13 mouse cellular contexts compared by ENCODE assay signal in the genomic region with DNA sequence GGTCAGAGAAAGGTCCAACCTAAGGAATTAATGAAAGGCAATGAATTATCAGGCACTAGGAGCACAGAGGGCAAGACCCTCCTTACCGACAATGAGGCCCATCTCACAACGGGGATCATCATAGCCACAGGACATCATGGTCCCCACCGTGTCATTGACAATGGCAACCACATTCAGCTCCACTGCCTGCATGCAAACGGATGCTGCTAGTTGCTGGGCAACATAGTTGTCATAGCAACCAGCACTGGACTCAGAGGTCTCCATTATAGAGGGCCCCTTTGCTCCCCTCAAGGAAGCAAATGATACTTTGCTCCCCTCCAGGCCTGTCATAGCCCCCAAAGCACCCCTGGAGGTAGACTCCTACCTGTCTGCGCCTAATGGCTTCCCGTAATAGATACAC. TPM values are rescaled to one million over a fixed set of nuclear protein-coding genes. Genes with fewer than 3 reads are reported as not detected.
A peak's percentile ranks its signal among the peaks of the same experiment; 100 is the strongest.
DNase-seq lines count a peak whose midpoint lies in the region; ATAC-seq lines count a peak whose summit lies in the region.
"Had no signal": no experiment of that assay in that cellular context is flagged by ENCODE, and none has a peak within 500 bp of the region (broad histone marks: within the 10 kb centered on the region; RNA-seq: fewer than 3 reads in every experiment).

No protein-coding gene starts in this region.

- DNase-seq in right cerebral cortex, postnatal 10 days (ENCODE audit: low spot score in 2 of 2): peak; percentile 62 to 73
- DNase-seq in right cerebral cortex, postnatal 36 days (ENCODE audit: low spot score in 2 of 2): no peak
- peak; percentile 98 for DNase-seq in midbrain, embryonic 11.5 days (ENCODE audit: low spot score, missing footprints)
- DNase-seq in adrenal gland, adult 2 months: no peak
- DNase-seq in urinary bladder, postnatal 4 days (ENCODE audit: low spot score in 2 of 2): no peak
- DNase-seq in lung, adult 18-20 months: no peak
- no peak for DNase-seq in liver, embryonic 11.5 days (ENCODE audit: low spot score)
- DNase-seq: heart, adult 11 months; kidney, adult 11 months had no signal

- no peaks in the 10 kb centered on the region for H3K27me3 ChIP-seq in forebrain, embryonic 16.5 days (replicated peaks; ENCODE audit: control insufficient read depth, insufficient read depth, low read length)
- peaks cover 10% of the 10 kb centered on the region; the same call in 1 of the 2 replicates for H3K27me3 ChIP-seq in midbrain, embryonic 11.5 days (ENCODE audit: control insufficient read depth, insufficient read depth, low read length)
- no peaks in the 10 kb centered on the region; the same call in 1 of the 2 replicates for H3K27me3 ChIP-seq in liver, embryonic 11.5 days (replicated peaks; ENCODE audit: control insufficient read depth, insufficient read depth, low read length)
- H3K27me3 ChIP-seq: liver, embryonic 15.5 days had no signal

- no peaks in the 10 kb centered on the region for H3K9me3 ChIP-seq in forebrain, embryonic 16.5 days (ENCODE audit: control insufficient read depth, low read length)
- H3K9me3 ChIP-seq in midbrain, embryonic 11.5 days (ENCODE audit: control insufficient read depth, low read length): no peaks in the 10 kb centered on the region
- H3K9me3 ChIP-seq in liver, embryonic 11.5 days (ENCODE audit: control insufficient read depth, low read length): no peaks in the 10 kb centered on the region
- H3K9me3 ChIP-seq: liver, embryonic 15.5 days had no signal

- no peak overlapping the region for H3K9ac ChIP-seq in forebrain, embryonic 16.5 days (replicated peaks; ENCODE audit: low read depth, low read length)
- no peak overlapping the region for H3K9ac ChIP-seq in midbrain, embryonic 11.5 days (ENCODE audit: low read length)
- H3K9ac ChIP-seq in liver, embryonic 11.5 days (ENCODE audit: low read depth, low read length): no peak overlapping the region
- H3K9ac ChIP-seq: liver, embryonic 15.5 days had no signal

- no peak overlapping the region for H3K4me2 ChIP-seq in forebrain, embryonic 16.5 days (ENCODE audit: low read length)
- H3K4me2 ChIP-seq in midbrain, embryonic 11.5 days: peak overlapping the region; percentile 2; the same call in 1 of the 2 replicates
- H3K4me2 ChIP-seq in liver, embryonic 11.5 days: no peak overlapping the region
- H3K4me2 ChIP-seq: liver, embryonic 15.5 days had no signal

- no peak overlapping the region for H3K4me3 ChIP-seq in forebrain, embryonic 16.5 days (replicated peaks; ENCODE audit: low read length)
- no peak overlapping the region for H3K4me3 ChIP-seq in midbrain, embryonic 11.5 days (ENCODE audit: low read depth, low read length)
- H3K4me3 ChIP-seq in liver, embryonic 11.5 days (ENCODE audit: low read depth, low read length): no peak overlapping the region
- H3K4me3 ChIP-seq: liver, embryonic 15.5 days had no signal

- WGBS in forebrain, embryonic 16.5 days: 34% methylated on average over 6 of the region's 6 CpGs
- 29% methylated on average over 6 of the region's 6 CpGs for WGBS in midbrain, embryonic 11.5 days
- WGBS in liver, embryonic 11.5 days: 77% methylated on average over 6 of the region's 6 CpGs

- no peaks in the 10 kb centered on the region for H3K36me3 ChIP-seq in forebrain, embryonic 16.5 days (ENCODE audit: control insufficient read depth, insufficient read depth)
- no peaks in the 10 kb centered on the region for H3K36me3 ChIP-seq in midbrain, embryonic 11.5 days (ENCODE audit: control insufficient read depth, insufficient read depth, low read length)
- H3K36me3 ChIP-seq in liver, embryonic 11.5 days (ENCODE audit: control insufficient read depth, insufficient read depth, low read length): no peaks in the 10 kb centered on the region
- H3K36me3 ChIP-seq: liver, embryonic 15.5 days had no signal

- peak; percentile 54; the same call in 1 of the 2 replicates for ATAC-seq in forebrain, embryonic 16.5 days
- ATAC-seq in midbrain, embryonic 11.5 days (ENCODE audit: low FRiP score): peak; percentile 86
- no peak for ATAC-seq in liver, embryonic 11.5 days (replicated peaks; ENCODE audit: low FRiP score)

- H3K27ac ChIP-seq in forebrain, embryonic 16.5 days (ENCODE audit: low read length): no peak overlapping the region
- H3K27ac ChIP-seq in midbrain, embryonic 11.5 days (ENCODE audit: low read depth, low read length): no peak overlapping the region
- H3K27ac ChIP-seq in liver, embryonic 11.5 days (ENCODE audit: low read depth, low read length): no peak overlapping the region
- H3K27ac ChIP-seq: liver, embryonic 15.5 days had no signal

- peaks cover 10% of the 10 kb centered on the region; the same call in 1 of the 2 replicates for H3K4me1 ChIP-seq in forebrain, embryonic 16.5 days (replicated peaks; ENCODE audit: control insufficient read depth, insufficient read depth, low read length)
- peaks cover 34% of the 10 kb centered on the region for H3K4me1 ChIP-seq in midbrain, embryonic 11.5 days (ENCODE audit: control insufficient read depth, insufficient read depth, low read length)
- H3K4me1 ChIP-seq in liver, embryonic 11.5 days (replicated peaks; ENCODE audit: control insufficient read depth, insufficient read depth, low read length): no peaks in the 10 kb centered on the region
- H3K4me1 ChIP-seq: liver, embryonic 15.5 days had no signal

RNA-seq across cellular contexts. Expression of gene Hk3, which starts 12.6 kb away (rescaled TPM):
- 0.82 and 0.83 TPM in 2 replicates for polyA plus RNA-seq in forebrain, embryonic 16.5 days (2015; fragmentation: Nextera tagmentation; extraction: Ambion mirVana)
- polyA plus RNA-seq in midbrain, embryonic 11.5 days (2014; fragmentation: Nextera tagmentation; extraction: Ambion mirVana): 0.94 and 0.95 TPM in 2 replicates
- total RNA-seq in adrenal gland, adult 2 months (2021): 1 to 10 TPM; 1.2 to 2.5 TPM
- 1.7 and 1.9 TPM in 2 replicates for polyA plus RNA-seq in adrenal gland, adult 2 months (2012; rRNA removed)
- polyA plus RNA-seq in liver, embryonic 11.5 days (2014; fragmentation: Nextera tagmentation; extraction: Ambion mirVana): 3.3 and 4.2 TPM in 2 replicates
- total RNA-seq: MEL had no signal
- polyA plus RNA-seq: C2C12 had no signal

RNA-seq across cellular contexts. Expression of gene Unc5a, which starts 59.4 kb away (rescaled TPM):
- 16.4 and 18.5 TPM in 2 replicates for polyA plus RNA-seq in forebrain, embryonic 16.5 days (2015; fragmentation: Nextera tagmentation; extraction: Ambion mirVana)
- polyA plus RNA-seq in midbrain, embryonic 11.5 days (2014; fragmentation: Nextera tagmentation; extraction: Ambion mirVana): 2.2 and 2.9 TPM in 2 replicates
- total RNA-seq in adrenal gland, adult 2 months (2021): 1 to 10 TPM; 7.2 to 9.1 TPM
- polyA plus RNA-seq in adrenal gland, adult 2 months (2012; rRNA removed): 26.5 and 27.9 TPM in 2 replicates
- 1.5 and 1.9 TPM in 2 replicates for polyA plus RNA-seq in liver, embryonic 11.5 days (2014; fragmentation: Nextera tagmentation; extraction: Ambion mirVana)
- total RNA-seq: MEL had no signal

Comparison
In these comparisons a context has a peak if more than half of its experiments do, and no peak if none do; other contexts are left out.
1. DNase-seq: peak in right cerebral cortex, postnatal 10 days (2 of 2) and midbrain, embryonic 11.5 days (single experiment); none in right cerebral cortex, postnatal 36 days (0 of 2), adrenal gland, adult 2 months (single experiment), urinary bladder, postnatal 4 days (0 of 2), lung, adult 18-20 months (0 of 2) and liver, embryonic 11.5 days (single experiment).